Mouse (Mus musculus) neural tube, embryonic 12.5 days (tissue): ENCODE data around the gene Ptprn2. TPM values are rescaled to one million over a fixed set of nuclear protein-coding genes. Genes with fewer than 3 reads are reported as not detected.

Source experiments
- ATAC-seq: fragments of 200-750 bp; cut with Nextera tagmentation; 2 replicates; pipeline ENCODE4 v1.8.0; 2017; ENCODE audit warnings: low read depth, mild to moderate bottlenecking, moderate TSS enrichment, moderate library complexity; ENCODE audit not compliant: low FRiP score
- H3K27ac ChIP-seq: fragments of 300-500 bp; sonication (generic); 2 replicates; pipeline ENCODE4 v1.5.1; 2016
- H3K27me3 ChIP-seq: fragments of 300-500 bp; sonication (generic); replicated peaks from 2 replicates; pipeline ENCODE4 v1.6.1; 2016; ENCODE audit warnings: mild to moderate bottlenecking
- H3K36me3 ChIP-seq: fragments of 300-500 bp; sonication (generic); 2 replicates; pipeline ENCODE4 v1.6.1; 2016; ENCODE audit warnings: mild to moderate bottlenecking
- H3K4me1 ChIP-seq: fragments of 300-500 bp; sonication (generic); 2 replicates; pipeline ENCODE4 v1.6.1; 2016
- H3K4me2 ChIP-seq: fragments of 300-500 bp; sonication (generic); replicated peaks from 2 replicates; pipeline ENCODE4 v1.6.1; 2016; ENCODE audit warnings: mild to moderate bottlenecking
- H3K4me3 ChIP-seq: fragments of 300-500 bp; sonication (generic); 2 replicates; pipeline ENCODE4 v1.5.1; 2016
- H3K9ac ChIP-seq: fragments of 300-500 bp; sonication (generic); 2 replicates; pipeline ENCODE4 v1.6.1; 2016; ENCODE audit warnings: mild to moderate bottlenecking
- H3K9me3 ChIP-seq: fragments of 300-500 bp; sonication (generic); 2 replicates; pipeline ENCODE4 v1.6.1; 2016; ENCODE audit warnings: mild to moderate bottlenecking
- WGBS: fragments of 180-500 bp; shearing (Covaris S2); methylation state at CpG from one replicate; pipeline ENCODE4 v1.1.7; 2016; 5-methylcytosine and 5-hydroxymethylcytosine counted together
- polyA plus RNA-seq: library from polyadenylated mRNA; unstranded; fragments of >200 nt; fragmentation: Nextera tagmentation; extraction: Ambion mirVana; gene quantifications from 2 replicates; pipeline ENCODE4 v1.2.1, GENCODE M21; 2016

The Ptprn2 gene
- polyA plus RNA-seq, 1 experiment from 2014 or later, result 4.9 TPM

DNA sequence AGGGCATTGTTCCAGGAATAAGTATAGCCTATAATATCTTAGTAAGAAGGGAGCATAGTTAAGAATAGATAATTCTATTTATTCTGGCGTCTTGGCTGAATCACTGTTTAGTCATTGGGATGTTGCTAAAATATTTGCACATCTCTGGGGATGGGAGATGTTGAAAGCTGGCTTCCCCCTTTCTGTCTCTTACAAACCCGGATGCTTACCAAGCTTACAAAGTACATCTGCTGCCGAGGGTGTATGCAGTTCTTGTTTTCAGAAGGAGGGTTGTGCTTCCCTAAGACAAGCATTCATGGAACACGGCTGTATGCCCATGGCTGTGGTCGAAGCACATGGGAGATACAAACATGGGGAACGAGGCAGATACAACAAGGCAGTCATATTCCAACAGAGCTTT lies 642.0 kb downstream of the Ptprn2 start:
- H3K4me3 ChIP-seq, result no peak overlapping the region
- no peaks in the 10 kb centered on the region for H3K4me1 ChIP-seq
- no peak overlapping the region for H3K4me2 ChIP-seq
- no peaks in the 10 kb centered on the region for H3K9me3 ChIP-seq
- H3K27ac ChIP-seq, result no peak overlapping the region
- no peaks in the 10 kb centered on the region for H3K27me3 ChIP-seq
- no peak overlapping the region for H3K9ac ChIP-seq
- H3K36me3 ChIP-seq, result no peaks in the 10 kb centered on the region
- ATAC-seq, result no peak
- WGBS, result 91% methylated on average over 6 of the region's 6 CpGs

DNA sequence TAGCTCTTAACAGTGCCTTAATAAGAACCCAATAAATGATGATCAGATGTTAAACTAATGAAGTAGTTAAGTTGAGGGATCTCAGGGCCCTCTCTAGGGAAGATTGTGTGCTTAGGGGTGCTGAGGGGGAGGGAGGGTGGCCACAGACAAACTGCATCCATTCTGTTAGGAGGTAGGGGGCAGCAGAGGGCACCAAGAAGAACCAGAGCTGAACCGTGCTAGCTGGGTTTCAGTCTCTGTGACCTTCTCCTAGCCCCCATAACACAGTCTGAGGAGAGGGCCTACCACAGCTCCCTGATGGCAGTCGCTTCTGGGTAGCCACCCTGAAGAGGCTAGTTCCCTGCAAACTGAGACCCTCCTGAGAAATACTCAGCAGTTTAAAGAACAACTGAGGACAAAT lies 646.6 kb downstream of the Ptprn2 start:
- Histone ChIP-seq H3K4me3 (no peak overlapping the region), H3K4me2 (no peak overlapping the region), H3K4me1 (no peaks in the 10 kb centered on the region), H3K36me3 (no peaks in the 10 kb centered on the region), H3K9ac (no peak overlapping the region), H3K27ac (no peak overlapping the region), H3K27me3 (no peaks in the 10 kb centered on the region), H3K9me3 (no peaks in the 10 kb centered on the region)
- no peak for ATAC-seq
- WGBS, result 9% methylated on average over 2 of the region's 2 CpGs

DNA sequence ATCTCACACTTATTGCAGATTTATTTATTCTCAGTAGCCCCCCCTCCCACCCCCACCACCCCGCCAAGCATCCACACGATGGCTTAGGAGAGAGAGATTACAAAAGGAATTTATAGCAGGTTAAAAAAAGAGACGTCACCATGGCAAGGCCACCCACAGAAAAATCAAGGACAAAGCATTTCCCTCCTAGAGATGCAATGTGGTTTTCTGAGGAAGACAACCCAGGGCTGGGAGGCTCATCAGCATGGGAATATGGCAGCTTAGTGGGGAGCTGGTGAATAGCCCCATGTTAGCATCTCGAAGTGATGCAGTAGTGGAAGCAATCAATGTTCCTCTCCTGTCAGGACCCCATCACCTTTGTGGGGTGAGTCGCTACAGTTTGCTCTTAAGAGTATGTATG lies 649.7 kb downstream of the Ptprn2 start:
- no peaks in the 10 kb centered on the region for H3K36me3 ChIP-seq
- H3K4me1 ChIP-seq, result no peaks in the 10 kb centered on the region
- no peak overlapping the region for H3K9ac ChIP-seq
- H3K27me3 ChIP-seq, result no peaks in the 10 kb centered on the region
- no peaks in the 10 kb centered on the region for H3K9me3 ChIP-seq
- no peak overlapping the region for H3K4me2 ChIP-seq
- WGBS, result 46% methylated on average over 5 of the region's 5 CpGs
- no peak overlapping the region for H3K27ac ChIP-seq
- no peak for ATAC-seq
- no peak overlapping the region for H3K4me3 ChIP-seq

DNA sequence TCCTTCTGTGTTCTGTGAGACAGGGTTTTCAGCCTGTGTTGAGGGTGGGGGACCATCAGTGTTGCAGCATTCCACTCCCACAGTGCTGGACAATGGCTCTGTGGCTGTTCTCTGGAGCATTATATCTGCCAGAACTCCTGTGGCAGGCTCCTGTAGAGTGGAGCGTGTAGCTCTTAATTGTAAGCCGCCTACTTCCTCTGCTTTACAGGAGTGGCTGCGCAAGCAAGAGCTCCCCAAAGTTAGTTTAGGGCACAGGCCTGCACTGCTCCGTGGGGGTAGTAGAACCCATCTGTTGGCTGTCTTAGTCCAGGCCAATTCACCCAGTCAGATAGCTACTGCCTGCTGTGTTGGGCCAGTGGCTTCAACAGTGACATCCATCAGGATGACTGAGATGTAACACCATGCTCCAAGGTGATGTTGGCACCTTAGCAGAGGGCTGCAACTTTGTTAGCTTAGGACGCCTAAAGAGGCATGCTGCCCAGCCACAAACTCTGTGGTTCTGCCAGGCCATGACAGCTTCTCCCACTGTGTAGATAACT lies 651.0 kb downstream of the Ptprn2 start:
- Histone ChIP-seq H3K9me3 (no peaks in the 10 kb centered on the region), H3K9ac (no peak overlapping the region), H3K4me1 (no peaks in the 10 kb centered on the region), H3K27ac (no peak overlapping the region), H3K36me3 (no peaks in the 10 kb centered on the region), H3K4me3 (no peak overlapping the region), H3K27me3 (no peaks in the 10 kb centered on the region), H3K4me2 (no peak overlapping the region)
- 72% methylated on average over 5 of the region's 5 CpGs for WGBS
- ATAC-seq, result no peak

DNA sequence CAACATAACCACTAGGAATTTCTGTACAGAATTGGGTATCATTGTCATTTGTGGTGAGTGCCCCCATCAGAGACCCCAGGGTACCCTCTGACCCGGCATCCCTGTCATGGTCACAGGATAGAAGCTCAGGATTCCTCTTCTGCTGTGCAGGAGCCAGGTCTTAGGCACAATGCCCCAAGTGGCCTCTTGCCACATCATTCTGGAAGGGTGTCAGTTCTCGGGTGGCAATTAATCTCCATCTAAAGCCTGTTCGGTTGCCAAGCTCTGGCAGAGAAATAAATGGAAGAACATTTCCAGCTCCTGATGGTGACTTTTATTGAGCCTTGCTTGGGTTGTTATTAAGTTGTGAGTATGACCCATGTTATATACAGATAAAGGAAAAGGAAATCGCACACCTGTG lies 655.4 kb downstream of the Ptprn2 start:
- 78% methylated on average over 4 of the region's 4 CpGs for WGBS
- no peak for ATAC-seq
- Histone ChIP-seq H3K4me3 (no peak overlapping the region), H3K9me3 (no peaks in the 10 kb centered on the region), H3K4me2 (no peak overlapping the region), H3K9ac (no peak overlapping the region), H3K27me3 (no peaks in the 10 kb centered on the region), H3K36me3 (no peaks in the 10 kb centered on the region), H3K27ac (no peak overlapping the region), H3K4me1 (no peaks in the 10 kb centered on the region)

DNA sequence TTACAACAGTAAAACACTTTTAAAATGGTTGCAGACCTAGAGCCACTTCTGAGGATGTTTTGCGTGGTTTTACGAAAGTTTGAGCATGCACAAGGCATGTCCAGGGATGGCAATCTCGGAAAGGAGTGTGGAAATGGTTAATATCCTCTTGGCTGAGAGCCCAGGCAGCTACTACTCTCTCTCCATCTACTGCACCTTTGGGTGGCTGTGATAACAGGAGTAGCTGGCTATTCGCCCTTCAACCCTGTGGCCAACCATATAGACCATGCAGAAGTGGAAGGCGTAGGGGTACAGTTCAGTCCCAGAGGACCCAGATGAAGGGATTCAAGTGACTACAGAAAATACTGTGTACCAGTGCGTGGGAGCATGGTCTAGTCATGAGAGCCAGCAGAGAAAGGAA lies 655.9 kb downstream of the Ptprn2 start:
- H3K4me3 ChIP-seq, result no peak overlapping the region
- no peak for ATAC-seq
- H3K4me1 ChIP-seq, result no peaks in the 10 kb centered on the region
- no peaks in the 10 kb centered on the region for H3K36me3 ChIP-seq
- WGBS, result 92% methylated on average over 6 of the region's 6 CpGs
- H3K27me3 ChIP-seq, result no peaks in the 10 kb centered on the region
- no peak overlapping the region for H3K4me2 ChIP-seq
- H3K27ac ChIP-seq, result no peak overlapping the region
- no peaks in the 10 kb centered on the region for H3K9me3 ChIP-seq
- H3K9ac ChIP-seq, result no peak overlapping the region

DNA sequence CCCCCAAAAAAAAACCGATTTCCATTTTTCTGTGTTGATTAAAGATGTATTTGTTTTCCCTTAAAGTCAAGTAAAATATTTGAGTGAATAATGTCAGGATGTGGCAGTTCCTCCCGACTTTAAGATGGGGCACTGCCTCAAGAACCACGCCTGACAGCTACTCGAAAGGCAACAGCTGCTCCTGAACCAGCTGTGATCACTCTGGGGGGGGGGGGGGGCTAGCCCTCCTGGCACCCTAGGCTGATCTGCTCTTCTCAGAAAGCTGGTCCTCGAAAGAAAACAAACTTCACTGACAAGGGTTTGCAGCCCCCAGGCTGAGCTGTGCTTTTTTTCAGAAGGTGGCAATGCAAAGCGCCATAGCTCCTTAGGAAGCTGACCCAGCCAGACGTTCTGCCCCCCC lies 663.7 kb downstream of the Ptprn2 start:
- 23% methylated on average over 7 of the region's 7 CpGs for WGBS
- Histone ChIP-seq H3K4me1 (peaks cover 40% of the 10 kb centered on the region), H3K9ac (no peak overlapping the region), H3K4me2 (no peak overlapping the region), H3K36me3 (no peaks in the 10 kb centered on the region), H3K27ac (no peak overlapping the region), H3K9me3 (no peaks in the 10 kb centered on the region), H3K27me3 (peaks cover 39% of the 10 kb centered on the region), H3K4me3 (no peak overlapping the region)
- ATAC-seq, result no peak

DNA sequence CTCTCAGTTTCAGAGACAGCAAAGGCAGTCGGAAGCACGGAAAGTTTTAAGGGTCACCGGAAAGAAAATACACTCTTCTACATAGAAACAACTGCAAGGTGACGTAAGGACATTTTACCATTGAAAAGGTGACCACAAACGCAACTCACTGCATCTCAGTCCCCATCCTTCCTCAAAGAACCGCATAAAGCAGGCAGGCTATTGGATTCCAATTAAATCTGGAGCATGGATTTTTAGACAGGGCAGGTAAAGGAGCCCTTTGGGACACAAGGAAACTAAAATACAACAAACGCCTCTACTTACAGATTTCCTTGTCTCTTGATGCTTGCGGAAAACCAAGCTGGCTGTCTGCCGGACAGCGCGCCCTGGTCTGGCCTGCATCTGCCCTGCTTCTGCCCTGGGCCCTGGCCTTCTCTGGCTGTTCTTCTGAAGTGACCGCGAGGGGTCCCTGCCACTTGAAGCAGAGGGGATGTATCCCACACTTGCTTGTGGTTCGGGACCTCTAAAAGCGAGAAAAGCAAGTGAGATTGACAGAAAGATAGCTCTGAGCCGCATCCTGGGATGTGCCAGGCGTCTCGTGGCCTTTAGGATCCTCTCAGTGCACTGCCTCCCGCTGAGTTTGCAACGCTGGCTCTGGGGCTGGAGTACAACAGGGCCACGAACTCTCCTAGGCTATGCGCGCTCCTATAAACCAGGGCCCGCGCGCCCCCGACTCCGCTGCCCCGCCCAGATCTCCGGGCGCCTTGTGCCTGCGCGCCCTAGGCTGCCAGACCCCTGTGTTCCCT lies 665.3 kb downstream of the Ptprn2 start:
- no peak overlapping the region for H3K9ac ChIP-seq
- ATAC-seq, result no peak
- peaks cover 48% of the 10 kb centered on the region for H3K27me3 ChIP-seq
- H3K36me3 ChIP-seq, result no peaks in the 10 kb centered on the region
- H3K27ac ChIP-seq, result no peak overlapping the region
- peaks cover 53% of the 10 kb centered on the region for H3K4me1 ChIP-seq
- no peaks in the 10 kb centered on the region for H3K9me3 ChIP-seq
- H3K4me2 ChIP-seq, result peak overlapping the region; percentile 55
- 5% methylated on average over 33 of the region's 33 CpGs for WGBS
- peak overlapping the region; percentile 15; the same call in 1 of the 2 replicates for H3K4me3 ChIP-seq

DNA sequence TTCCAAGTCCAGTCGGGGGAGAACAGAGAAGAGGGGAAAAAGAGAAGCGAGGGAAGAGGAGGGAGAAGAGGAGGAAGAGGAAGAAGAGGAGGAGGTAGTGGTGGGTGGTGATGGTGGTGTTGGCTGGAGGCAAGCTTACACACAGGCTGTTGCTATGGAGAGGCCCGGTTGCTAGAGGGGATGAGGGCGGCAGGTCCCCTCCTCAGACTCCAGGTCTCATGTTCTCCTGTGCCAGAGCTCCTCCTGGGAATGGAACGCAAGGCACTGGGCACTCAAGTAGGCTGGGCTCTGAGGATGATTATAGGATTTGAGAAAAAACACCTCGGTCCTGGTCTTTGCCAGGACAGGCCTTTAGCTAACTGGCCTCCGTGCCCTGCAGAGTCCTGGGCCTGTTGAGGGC lies 666.1 kb downstream of the Ptprn2 start:
- 8% methylated on average over 7 of the region's 7 CpGs for WGBS
- Histone ChIP-seq H3K4me1 (peaks cover 56% of the 10 kb centered on the region), H3K4me2 (peak overlapping the region; percentile 55), H3K9me3 (no peaks in the 10 kb centered on the region), H3K9ac (no peak overlapping the region), H3K36me3 (no peaks in the 10 kb centered on the region), H3K27ac (no peak overlapping the region), H3K4me3 (no peak overlapping the region), H3K27me3 (peaks cover 48% of the 10 kb centered on the region)
- no peak for ATAC-seq

DNA sequence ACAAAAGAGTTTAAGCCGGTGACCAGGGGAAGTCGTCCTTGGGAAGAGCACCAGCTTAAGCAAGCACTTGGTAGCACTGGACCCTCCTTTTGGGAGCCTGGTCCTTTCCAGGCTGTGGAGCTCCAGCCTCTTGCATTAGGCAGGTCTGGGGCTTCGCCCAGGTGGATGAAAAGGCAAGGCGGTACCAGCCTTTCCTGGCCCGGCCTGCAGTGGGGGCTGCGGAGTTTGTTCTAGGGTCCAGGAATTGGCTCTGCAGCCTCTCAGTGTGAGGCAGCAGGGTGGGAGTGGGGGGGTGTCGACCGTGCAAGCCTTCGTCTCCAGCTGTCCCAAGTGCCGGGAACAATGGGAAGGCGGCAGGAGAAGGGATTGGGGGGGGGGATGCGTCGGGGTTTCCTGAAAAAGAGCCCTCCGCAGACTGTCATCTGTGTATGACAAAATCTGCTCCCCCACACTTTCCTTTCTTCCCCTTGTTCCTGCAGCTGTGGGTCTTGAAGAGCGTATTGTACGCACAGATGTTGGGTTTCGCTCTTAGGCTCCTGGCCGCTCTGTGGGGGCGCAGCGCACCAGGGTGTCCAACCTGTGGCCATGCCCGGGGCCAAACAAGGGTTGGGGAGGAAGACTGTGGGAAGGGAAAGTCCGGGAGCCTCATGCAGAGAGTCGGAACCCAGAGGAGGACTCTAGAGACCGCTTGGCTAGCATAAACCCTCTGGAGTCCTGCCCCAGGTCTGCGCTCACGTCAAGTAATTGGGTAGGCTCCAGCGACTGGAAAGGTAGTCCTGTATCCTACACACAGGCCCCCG lies 667.0 kb downstream of the Ptprn2 start:
- no peak overlapping the region for H3K4me3 ChIP-seq

DNA sequence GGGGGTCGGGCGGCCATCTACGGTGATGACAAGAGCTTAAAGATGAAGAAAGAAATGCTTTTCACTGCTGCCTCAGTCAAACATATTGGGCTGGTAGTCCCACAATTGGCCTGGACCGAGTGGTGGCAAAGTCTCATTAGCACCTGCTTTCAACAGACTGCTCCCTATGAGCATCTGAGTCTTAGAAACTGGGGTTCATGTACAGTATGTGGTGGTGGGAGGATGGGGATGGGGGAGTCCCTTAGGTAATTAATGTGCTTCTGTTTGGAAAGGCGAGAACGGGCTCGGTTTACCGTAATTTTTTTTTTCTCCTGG lies 667.6 kb downstream of the Ptprn2 start:
- peaks cover 65% of the 10 kb centered on the region for H3K4me1 ChIP-seq
- no peak overlapping the region for H3K9ac ChIP-seq
- no peaks in the 10 kb centered on the region for H3K9me3 ChIP-seq
- no peak for ATAC-seq
- WGBS, result 1% methylated on average over 8 of the region's 8 CpGs
- peaks cover 48% of the 10 kb centered on the region for H3K27me3 ChIP-seq
- peak overlapping the region; percentile 73 for H3K4me3 ChIP-seq
- peak overlapping the region; percentile 95 for H3K4me2 ChIP-seq
- no peaks in the 10 kb centered on the region for H3K36me3 ChIP-seq
- H3K27ac ChIP-seq, result no peak overlapping the region

More for the DNA sequence above, 667.0 kb downstream of the Ptprn2 start:
- ATAC-seq, result no peak
- WGBS, result 4% methylated on average over 28 of the region's 28 CpGs
- peaks cover 48% of the 10 kb centered on the region for H3K27me3 ChIP-seq
- no peak overlapping the region for H3K9ac ChIP-seq
- no peak overlapping the region for H3K27ac ChIP-seq
- no peaks in the 10 kb centered on the region for H3K9me3 ChIP-seq
- peak overlapping the region; percentile 95 for H3K4me2 ChIP-seq
- H3K36me3 ChIP-seq, result no peaks in the 10 kb centered on the region
- H3K4me1 ChIP-seq, result peaks cover 60% of the 10 kb centered on the region

DNA sequence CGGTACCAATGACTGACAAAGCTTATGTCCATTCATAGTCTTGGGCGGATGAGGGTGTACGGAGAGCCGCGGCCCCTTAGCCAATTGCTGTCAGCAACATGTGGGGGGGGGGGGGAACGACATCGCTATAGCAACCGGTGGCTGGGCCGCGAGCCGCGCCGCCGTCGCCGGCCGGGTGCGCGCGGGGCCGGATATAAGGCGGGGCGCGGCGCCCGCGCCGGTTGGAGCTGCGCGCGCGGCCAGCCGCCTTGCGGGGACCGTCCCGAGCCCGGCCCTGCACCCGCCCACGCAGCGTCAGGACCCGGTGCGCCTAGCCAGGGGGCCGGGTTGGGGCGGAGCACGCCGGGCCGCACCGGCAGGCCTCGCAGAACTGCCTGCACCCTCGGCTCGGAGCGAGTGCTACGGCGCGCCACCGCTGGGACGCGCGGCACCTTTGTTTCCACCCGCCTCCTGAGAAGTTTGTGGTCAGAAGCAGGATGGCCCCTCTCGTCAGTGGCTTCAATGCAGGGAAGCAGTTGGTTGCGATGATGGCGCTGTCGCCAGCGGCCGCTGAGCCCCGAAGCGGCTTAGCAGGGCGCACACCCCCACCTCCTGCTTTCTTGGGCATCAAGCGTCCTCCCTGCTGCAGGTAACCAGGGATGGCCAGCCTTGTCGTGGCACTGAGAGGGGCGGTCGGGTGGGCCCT lies 668.3 kb downstream of the Ptprn2 start:
- peaks cover 68% of the 10 kb centered on the region for H3K4me1 ChIP-seq
- H3K4me3 ChIP-seq, result peak overlapping the region; percentile 73
- ATAC-seq, result peak; percentile 22
- H3K27me3 ChIP-seq, result peaks cover 48% of the 10 kb centered on the region
- WGBS, result 0% methylated on average over 70 of the region's 73 CpGs
- peak overlapping the region; percentile 57; the same call in 1 of the 2 replicates for H3K27ac ChIP-seq
- peak overlapping the region; percentile 95 for H3K4me2 ChIP-seq
- H3K9ac ChIP-seq, result peak overlapping the region; percentile 77
- no peaks in the 10 kb centered on the region for H3K36me3 ChIP-seq
- no peaks in the 10 kb centered on the region for H3K9me3 ChIP-seq
